Mouse (Mus musculus): ENCODE measurements around the gene Zpld1. TPM values are rescaled to one million over a fixed set of nuclear protein-coding genes. Genes with fewer than 3 reads are reported as not detected.

Gene Zpld1
- polyA plus RNA-seq, 1 experiment from 2014 or later: 0.05 TPM

- ATAC-seq: no peak
- no peaks in the 10 kb centered on the region for H3K27me3 ChIP-seq (replicated peaks; ENCODE audit: control insufficient read depth, insufficient read depth, low read length)
- no peak for TF ChIP-seq CTCF (IDR thresholded peaks at IDR 0.05; ENCODE audit: low read depth)
- H3K4me1 ChIP-seq (replicated peaks; ENCODE audit: control insufficient read depth, insufficient read depth, low read length): no peaks in the 10 kb centered on the region
- no peak overlapping the region for H3K27ac ChIP-seq (ENCODE audit: low read depth, low read length)
- 91% methylated on average over 1 of the region's 1 CpGs for WGBS
- no peak overlapping the region for H3K4me2 ChIP-seq (replicated peaks; ENCODE audit: low read depth)
- no peaks in the 10 kb centered on the region for H3K36me3 ChIP-seq (ENCODE audit: control insufficient read depth, insufficient read depth)
- no peak overlapping the region for H3K4me3 ChIP-seq (ENCODE audit: low read depth, low read length)
- H3K9me3 ChIP-seq (ENCODE audit: control insufficient read depth): no peaks in the 10 kb centered on the region
- no peak overlapping the region for H3K9ac ChIP-seq (ENCODE audit: low read depth, low read length)
Observed at GRCm38 (mm10) chr16:55203945-55204344, 93.8 kb downstream of the Zpld1 start.

- no peaks in the 10 kb centered on the region for H3K27me3 ChIP-seq (replicated peaks; ENCODE audit: control insufficient read depth, insufficient read depth, low read length)
Observed at GRCm38 (mm10) chr16:55190397-55190796, 107.4 kb downstream of the Zpld1 start.

DNA sequence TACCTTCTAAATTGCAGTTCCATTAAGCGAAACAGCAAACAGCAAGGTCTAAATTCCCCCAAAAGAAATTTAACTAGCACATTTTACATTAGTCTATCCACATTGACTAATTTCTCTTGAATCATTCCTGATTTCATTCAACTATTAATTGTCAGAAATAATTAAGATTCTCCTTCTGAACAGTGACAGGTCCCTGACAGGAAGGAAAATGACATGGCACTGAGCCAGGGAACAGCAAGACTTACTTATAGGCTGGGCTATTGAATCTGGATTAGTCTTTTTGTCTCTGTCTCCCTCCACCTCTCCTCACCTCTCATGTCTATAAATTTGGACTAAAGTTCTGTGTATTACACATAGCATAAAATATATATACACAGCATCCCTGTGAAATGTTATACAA lies 112.4 kb downstream of the Zpld1 start:
- WGBS: 93% methylated on average over 1 of the region's 1 CpGs
- no peak for ATAC-seq

More at GRCm38 (mm10) chr16:55190397-55190796, 107.4 kb downstream of the Zpld1 start:
- no peak overlapping the region for H3K4me2 ChIP-seq (replicated peaks; ENCODE audit: low read depth)
- H3K36me3 ChIP-seq (ENCODE audit: control insufficient read depth, insufficient read depth): no peaks in the 10 kb centered on the region
- no peaks in the 10 kb centered on the region for H3K4me1 ChIP-seq (replicated peaks; ENCODE audit: control insufficient read depth, insufficient read depth, low read length)
- no peak for TF ChIP-seq CTCF (IDR thresholded peaks at IDR 0.05; ENCODE audit: low read depth)
- no peak overlapping the region for H3K27ac ChIP-seq (ENCODE audit: low read depth, low read length)
- no peak overlapping the region for H3K9ac ChIP-seq (ENCODE audit: low read depth, low read length)
- no peaks in the 10 kb centered on the region for H3K9me3 ChIP-seq (ENCODE audit: control insufficient read depth)
- no peak overlapping the region for H3K4me3 ChIP-seq (ENCODE audit: low read depth, low read length)
- ATAC-seq: no peak
- WGBS: 77% methylated on average over 2 of the region's 2 CpGs

More for the DNA sequence above, 112.4 kb downstream of the Zpld1 start:
- Histone ChIP-seq H3K27ac (ENCODE audit: low read depth, low read length) (no peak overlapping the region), H3K36me3 (ENCODE audit: control insufficient read depth, insufficient read depth) (no peaks in the 10 kb centered on the region), H3K27me3 (replicated peaks; ENCODE audit: control insufficient read depth, insufficient read depth, low read length) (no peaks in the 10 kb centered on the region), H3K4me1 (replicated peaks; ENCODE audit: control insufficient read depth, insufficient read depth, low read length) (no peaks in the 10 kb centered on the region), H3K9me3 (ENCODE audit: control insufficient read depth) (no peaks in the 10 kb centered on the region), H3K4me3 (ENCODE audit: low read depth, low read length) (no peak overlapping the region), H3K9ac (ENCODE audit: low read depth, low read length) (no peak overlapping the region), H3K4me2 (replicated peaks; ENCODE audit: low read depth) (no peak overlapping the region)
- TF ChIP-seq CTCF (IDR thresholded peaks at IDR 0.05; ENCODE audit: low read depth): no peak
